Mouse (Mus musculus) cerebellum, postnatal 4 days (tissue): ENCODE measurements at regions not wholly inside any gene's neighbourhood (a gene's known extent, or its start where the extent isn't known, plus 50 kb on each side); places are given as distances from the start of the nearest gene placed in this dataset.

Experiments
- DNase-seq, 2 experiments: peaks; one replicate each; pipeline ENCODE4 v3.0.0; 2022; ENCODE audit warnings: low spot score in 2 of 2, mixed read lengths in 1 of 2

GRCm38 (mm10) chr13:60299076-60299475 lies 121.9 kb upstream of the Gas1 start:
- DNase-seq, result no peak

- no peak for DNase-seq
Measured at GRCm38 (mm10) chr13:60303561-60303960, 126.4 kb upstream of the Gas1 start.

DNA sequence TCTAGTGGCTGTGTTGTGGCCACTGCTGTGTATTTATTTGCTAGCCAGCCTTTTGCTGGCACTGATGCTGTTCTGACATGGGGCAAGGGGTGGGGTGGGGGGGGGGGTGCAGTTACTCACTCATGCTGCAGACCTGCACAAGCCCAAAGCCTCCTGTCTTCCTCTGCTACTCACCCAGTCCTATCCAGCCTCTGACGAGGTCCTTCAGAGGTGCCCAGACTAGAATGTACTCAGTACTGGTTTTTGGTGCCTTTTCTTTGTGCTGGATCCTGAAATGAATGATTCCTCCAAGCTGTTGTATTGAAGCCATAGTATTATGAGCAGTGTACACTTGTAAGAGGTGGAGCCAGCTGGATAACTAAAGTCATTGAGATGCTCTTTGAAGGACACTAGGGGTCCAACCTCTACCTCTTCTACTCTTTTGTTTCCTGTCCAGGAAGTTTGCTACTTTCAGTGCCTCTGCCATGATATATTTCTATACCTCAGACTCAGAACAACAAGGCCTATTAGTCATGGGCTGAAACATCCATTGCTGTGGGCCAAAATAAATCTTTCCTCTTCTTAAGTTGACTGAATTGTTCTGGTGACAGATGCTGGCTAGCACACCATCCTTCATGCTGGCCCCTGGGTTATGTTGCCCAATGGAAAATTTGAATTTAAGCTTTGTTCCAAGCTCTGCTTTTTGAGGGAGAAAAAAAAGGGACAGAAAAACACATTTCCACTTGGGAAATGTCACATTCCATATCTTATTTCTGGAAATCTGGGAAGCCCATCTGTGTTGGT lies 128.1 kb upstream of the Gas1 start:
- DNase-seq, result no peak

DNA sequence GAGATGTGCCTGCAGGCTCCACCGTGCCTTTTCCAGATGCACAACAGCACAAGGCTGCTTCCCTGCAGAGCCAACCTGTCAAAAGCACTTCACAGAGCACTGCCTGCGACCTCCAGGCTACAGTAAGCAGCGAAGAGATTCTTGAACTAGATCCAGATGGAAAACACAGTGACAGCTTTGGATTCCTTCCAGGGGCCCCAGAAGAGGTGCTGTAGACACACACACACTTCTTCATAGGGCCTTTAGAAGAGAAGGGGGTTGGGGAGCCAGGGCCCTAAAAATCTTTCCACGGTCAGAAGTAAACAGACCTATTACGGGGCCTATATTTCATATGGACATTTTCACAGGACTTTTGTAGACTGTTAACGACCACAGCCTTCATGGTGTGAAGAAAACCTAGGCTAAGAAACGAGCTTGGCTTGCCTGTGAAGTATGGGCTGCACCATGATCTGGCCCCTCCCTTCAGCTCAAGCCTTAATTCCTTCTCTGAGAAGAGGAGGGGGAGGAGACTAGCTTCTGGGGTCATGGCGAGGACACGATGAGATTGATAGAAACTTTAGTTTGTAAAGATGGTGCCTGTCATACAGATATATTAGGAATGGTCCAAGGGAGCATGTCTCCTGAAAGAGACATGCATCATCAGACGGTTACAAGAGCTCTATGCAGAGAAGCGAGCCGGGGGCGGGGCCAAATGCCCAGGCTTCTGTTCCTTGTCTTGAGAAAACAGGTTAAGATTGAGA lies 131.1 kb upstream of the Gas1 start:
- DNase-seq, result no peak

- no peak for DNase-seq
Measured at GRCm38 (mm10) chr13:60309482-60309881, 132.3 kb upstream of the Gas1 start.

- DNase-seq, result no peak
Measured at GRCm38 (mm10) chr13:60309926-60310325, 132.8 kb upstream of the Gas1 start.

DNA sequence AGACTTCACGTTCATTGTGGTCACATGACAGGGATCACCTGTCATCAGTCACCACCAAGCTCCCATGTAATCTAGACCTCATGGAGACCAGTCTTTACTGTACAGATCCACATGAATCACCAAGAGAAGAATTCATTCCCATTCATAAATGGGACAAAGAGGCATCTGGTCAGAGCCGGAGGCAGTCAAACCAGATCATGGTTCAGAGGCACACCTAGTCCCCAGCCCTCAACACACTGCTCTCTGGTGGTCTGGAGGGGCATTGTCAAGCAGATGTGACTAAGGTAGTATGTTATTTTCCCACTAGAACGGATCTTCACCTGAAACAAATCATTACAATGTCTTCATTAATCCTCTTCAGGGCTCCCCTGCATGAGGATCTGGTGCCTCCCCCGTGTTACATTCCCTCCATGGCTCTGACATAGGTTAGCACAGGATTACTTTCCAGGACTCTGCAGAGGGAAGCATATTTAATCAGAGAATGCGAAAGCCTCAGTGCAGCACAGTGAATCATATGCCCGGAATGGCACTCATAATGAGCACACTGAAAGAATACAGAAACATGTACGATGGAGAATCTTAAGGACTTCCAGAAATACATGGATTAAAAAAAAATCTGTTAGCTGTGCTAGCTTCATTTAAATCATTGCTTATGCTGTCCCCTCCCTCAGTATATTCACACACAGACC lies 135.4 kb upstream of the Gas1 start:
- no peak for DNase-seq

GRCm38 (mm10) chr13:60318436-60319020 lies 141.4 kb upstream of the Gas1 start:
- no peak for DNase-seq

DNA sequence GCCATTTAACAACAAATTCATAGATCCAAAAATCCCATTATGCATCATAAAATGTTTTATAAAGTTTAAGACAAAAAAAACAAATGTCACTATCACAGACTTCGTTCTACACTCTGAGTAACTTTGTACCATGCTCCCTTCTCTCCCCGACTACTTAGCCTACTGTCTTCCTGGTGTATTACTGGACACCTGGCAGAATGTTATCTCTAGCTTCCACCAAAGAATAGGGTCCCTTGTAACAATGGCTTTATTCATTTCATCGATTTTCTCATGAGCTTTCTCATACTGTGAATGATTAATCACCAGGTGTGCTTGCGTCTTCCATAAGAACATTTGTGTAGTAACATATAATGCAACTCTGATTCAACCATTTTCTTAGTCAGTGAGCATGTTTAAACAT lies 142.1 kb upstream of the Gas1 start:
- DNase-seq, result no peak

DNA sequence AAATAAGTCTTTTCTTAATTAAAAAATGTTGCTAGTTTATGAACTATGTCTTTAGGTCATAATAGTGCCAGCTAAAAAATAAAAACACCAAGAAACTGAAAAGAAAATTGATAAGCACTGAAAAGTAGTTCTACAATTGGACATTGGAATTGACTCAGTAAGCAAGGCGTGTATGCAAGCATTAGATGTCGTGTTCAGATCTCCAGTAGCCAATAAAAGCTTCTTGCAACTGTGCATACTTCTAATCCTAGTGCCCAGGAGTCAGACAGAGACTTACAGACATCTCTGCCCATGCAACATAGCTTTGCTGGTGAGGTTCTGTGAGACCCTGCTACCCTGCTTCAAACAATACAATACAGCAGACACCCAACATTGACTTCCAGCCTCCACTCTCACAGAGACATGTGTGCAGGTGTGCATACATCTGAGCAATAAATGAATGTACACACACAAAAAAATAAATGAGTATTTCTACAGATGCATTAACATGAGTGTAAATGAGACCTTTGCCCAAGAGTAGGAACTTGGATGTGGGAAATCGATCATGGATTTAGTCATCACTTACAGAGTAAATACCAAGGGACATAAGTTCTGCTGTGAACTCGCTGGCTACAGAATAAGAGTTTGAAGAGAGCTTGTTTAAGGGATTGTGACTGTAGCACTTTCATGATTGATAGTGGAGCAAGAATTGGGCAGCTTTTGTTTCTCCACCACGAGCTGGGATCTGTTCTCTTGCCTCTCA lies 142.9 kb upstream of the Gas1 start:
- DNase-seq, result no peak

DNA sequence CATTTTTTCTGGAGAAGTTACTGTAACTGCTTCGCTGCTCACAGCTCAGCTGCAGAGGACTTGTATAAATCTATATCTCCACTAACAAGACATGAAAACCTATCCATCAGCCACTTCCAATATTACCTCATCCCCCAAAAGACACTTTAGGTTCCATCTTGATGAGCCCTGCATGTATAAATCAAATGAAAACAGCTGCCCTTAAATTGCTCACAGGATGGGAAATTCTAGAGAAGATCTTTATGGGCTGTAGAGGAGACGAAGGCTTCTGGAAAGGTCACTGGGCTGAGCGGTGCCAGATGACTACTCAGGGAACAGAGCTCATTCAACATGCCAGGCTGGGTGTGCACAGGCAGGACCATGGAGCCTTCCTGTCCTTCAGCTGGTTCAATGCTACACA lies 145.4 kb upstream of the Gas1 start:
- no peak for DNase-seq

DNA sequence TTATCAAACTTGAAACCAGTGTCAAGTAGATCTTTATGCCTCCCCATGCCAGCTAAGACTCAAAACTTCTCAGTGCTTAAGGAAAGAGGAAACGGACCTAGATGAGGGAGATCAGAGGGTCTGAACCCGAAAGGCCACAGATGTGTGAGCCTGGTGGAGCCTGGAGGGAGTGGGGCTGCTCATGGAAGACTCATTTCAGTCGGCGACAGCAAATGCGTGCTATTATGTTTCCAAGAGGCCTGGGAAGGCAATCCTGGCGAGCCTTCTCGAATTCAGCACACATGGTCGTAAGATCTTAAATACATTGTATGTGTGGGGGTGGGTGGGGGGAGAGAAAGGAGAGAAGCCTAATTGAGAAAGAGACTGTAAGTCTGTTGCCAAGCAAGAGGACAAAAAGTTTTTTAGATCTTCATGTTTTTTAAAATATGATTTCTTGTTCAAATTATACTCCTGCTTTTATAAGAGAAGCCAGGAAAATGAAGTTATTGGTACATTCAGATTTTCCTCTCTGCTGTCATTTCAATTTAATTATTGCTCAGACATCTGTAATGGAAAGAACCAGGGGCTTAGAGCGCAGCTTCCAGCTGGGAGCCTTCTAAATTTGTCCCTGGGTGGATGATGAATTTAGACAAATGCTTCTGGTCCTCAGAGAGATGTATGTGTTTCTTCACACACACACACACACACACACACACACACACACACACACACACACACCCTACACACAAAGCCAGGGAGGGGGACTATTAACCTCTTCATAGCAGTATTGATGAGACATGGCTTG lies 153.5 kb upstream of the Gas1 start:
- DNase-seq, result no peak

DNA sequence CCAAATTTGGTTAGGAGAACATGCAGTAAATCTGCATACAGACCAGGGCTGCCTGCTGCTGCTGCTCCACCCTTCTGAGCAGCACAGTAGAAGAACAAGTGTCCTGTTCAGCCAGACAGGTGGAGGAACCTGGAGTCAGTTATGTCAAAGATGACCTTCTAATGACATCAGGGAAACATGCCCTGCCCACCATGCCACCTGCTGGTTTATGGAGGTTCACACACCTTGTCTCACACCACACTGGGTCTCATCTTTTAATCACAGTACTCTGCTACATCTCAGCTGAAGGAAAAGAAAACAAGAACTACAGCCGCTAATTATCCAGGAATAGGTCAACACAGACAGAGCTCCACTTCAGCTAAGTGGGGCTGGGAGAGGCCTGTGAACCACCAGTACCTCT lies 159.0 kb upstream of the Gas1 start:
- no peak for DNase-seq

GRCm38 (mm10) chr13:60337383-60337782 lies 160.2 kb upstream of the Gas1 start:
- no peak for DNase-seq

- DNase-seq, result no peak
Measured at GRCm38 (mm10) chr13:60338107-60338506, 160.9 kb upstream of the Gas1 start.

DNA sequence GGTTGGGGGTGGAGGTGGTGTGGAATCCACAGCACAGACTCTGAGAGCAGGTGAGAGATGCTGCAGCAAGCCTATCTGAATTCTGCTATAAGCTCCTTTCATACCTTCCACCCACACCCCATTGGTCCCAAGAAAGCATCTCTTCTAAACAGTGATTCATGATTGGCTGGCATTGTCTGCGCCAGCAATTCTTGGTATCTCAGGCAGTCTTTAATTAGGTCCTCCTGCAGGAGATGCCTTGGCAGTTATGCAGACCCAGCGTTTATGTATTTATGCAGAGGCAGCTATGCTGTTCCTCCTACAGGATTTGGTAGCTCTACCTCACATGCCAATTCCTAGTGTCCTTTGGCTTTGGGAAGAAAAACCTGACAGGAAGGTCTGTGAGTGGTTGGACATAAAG lies 162.9 kb upstream of the Gas1 start:
- no peak for DNase-seq

DNA sequence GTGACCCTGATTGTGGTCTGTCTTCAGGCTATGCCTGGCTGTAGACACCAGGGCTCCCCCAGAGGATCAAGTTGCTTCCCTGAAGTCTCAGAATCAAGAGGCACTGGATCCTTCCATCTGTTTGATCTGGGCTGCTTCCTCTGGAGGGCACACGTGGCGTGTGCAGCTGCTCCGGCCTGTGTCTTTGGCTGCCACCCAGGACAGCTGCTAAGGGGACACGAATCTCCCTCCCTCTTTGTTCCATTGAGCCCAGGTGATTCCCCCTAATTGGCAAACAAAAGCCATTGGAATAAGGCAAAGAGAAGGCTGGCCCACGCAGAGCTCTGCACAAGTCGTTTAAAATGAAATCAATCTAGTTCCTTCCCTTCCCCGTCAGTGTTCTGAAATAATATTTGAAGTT lies 170.7 kb upstream of the Gas1 start:
- DNase-seq, result peak in 1 of 2 experiments; percentile 33

- DNase-seq, result no peak
Measured at GRCm38 (mm10) chr13:60348438-60348837, 171.3 kb upstream of the Gas1 start.

- DNase-seq, result no peak
Measured at GRCm38 (mm10) chr13:60355707-60356490, 178.7 kb upstream of the Gas1 start.
